Mouse (Mus musculus) limb, embryonic 11.5 days (tissue): ENCODE results near the gene Rdh19. TPM values are rescaled to one million over a fixed set of nuclear protein-coding genes. Genes with fewer than 3 reads are reported as not detected.
"Not testable (repeated sequence)": the region's sequence is repeated elsewhere in the genome, so short reads cannot be mapped to it uniquely, and the experiment has no call there.

ENCODE experiments used
- ATAC-seq: fragments of 200-750 bp; cut with Nextera tagmentation; 2 replicates; pipeline ENCODE4 v1.8.0; 2017; ENCODE audit warnings: low read depth; ENCODE audit not compliant: insufficient number of reproducible peaks, low FRiP score, low TSS enrichment
- DNase-seq: peaks from one replicate; pipeline ENCODE4 v3.0.0-alpha.2; 2015; ENCODE audit warnings: low spot score
- H3K27ac ChIP-seq: fragments of 300-500 bp; sonication (generic); replicated peaks from 2 replicates; pipeline ENCODE4 v1.5.1; 2014; ENCODE audit warnings: low read depth, mild to moderate bottlenecking, low read length
- H3K27me3 ChIP-seq: fragments of 300-500 bp; sonication (generic); 2 replicates; pipeline ENCODE4 v1.6.1; 2014; ENCODE audit warnings: mild to moderate bottlenecking, low read length, mixed read lengths; ENCODE audit not compliant: control insufficient read depth, insufficient read depth
- H3K36me3 ChIP-seq: fragments of 300-500 bp; sonication (generic); 2 replicates; pipeline ENCODE4 v1.6.1; 2014; ENCODE audit warnings: mild to moderate bottlenecking, low read length, moderate library complexity, mixed read lengths; ENCODE audit not compliant: control insufficient read depth, insufficient read depth
- H3K4me1 ChIP-seq: fragments of 300-500 bp; sonication (generic); 2 replicates; pipeline ENCODE4 v1.6.1; 2014; ENCODE audit warnings: low read length, mixed read lengths; ENCODE audit not compliant: control insufficient read depth, insufficient read depth
- H3K4me2 ChIP-seq: fragments of 300-500 bp; sonication (generic); 2 replicates; pipeline ENCODE4 v1.6.1; 2014; ENCODE audit warnings: low read depth, mild to moderate bottlenecking, moderate library complexity; ENCODE audit not compliant: severe bottlenecking
- H3K4me3 ChIP-seq: fragments of 300-500 bp; sonication (generic); 2 replicates; pipeline ENCODE4 v1.5.1; 2014; ENCODE audit warnings: low read depth, low read length
- H3K9ac ChIP-seq: fragments of 300-500 bp; sonication (generic); 2 replicates; pipeline ENCODE4 v1.6.1; 2014; ENCODE audit warnings: mild to moderate bottlenecking, low read length
- H3K9me3 ChIP-seq: fragments of 300-500 bp; sonication (generic); 2 replicates; pipeline ENCODE4 v1.6.1; 2016; ENCODE audit warnings: low read length; ENCODE audit not compliant: control insufficient read depth
- WGBS: fragments of 180-500 bp; shearing (Covaris S2); extraction: QIAGEN DNeasy Blood & Tissue Kit; methylation state at CpG from one replicate; pipeline ENCODE4 v1.1.7; 2014; 5-methylcytosine and 5-hydroxymethylcytosine counted together
- polyA plus RNA-seq: library from polyadenylated mRNA; unstranded; fragments of >200 nt; fragmentation: Nextera tagmentation; extraction: Ambion mirVana; gene quantifications from 2 replicates; pipeline ENCODE4 v1.2.1, GENCODE M21; 2014

Rdh19 gene
- polyA plus RNA-seq, 1 experiment from 2014 or later, result not detected

- DNase-seq (no peak), ATAC-seq (no peak)
- Histone ChIP-seq H3K27ac (no peak overlapping the region), H3K9me3 (no peaks in the 10 kb centered on the region), H3K4me3 (no peak overlapping the region), H3K4me2 (no peak overlapping the region), H3K36me3 (no peaks in the 10 kb centered on the region), H3K9ac (no peak overlapping the region), H3K4me1 (no peaks in the 10 kb centered on the region), H3K27me3 (no peaks in the 10 kb centered on the region)
- 74% methylated on average over 3 of the region's 3 CpGs for WGBS
Measured at GRCm38 (mm10) chr10:127829121-127829520, 20.6 kb upstream of the Rdh19 start.

GRCm38 (mm10) chr10:127834186-127834585, 15.5 kb upstream of the Rdh19 start:
- DNase-seq, H3K4me3 ChIP-seq, H3K36me3 ChIP-seq, ATAC-seq, H3K9me3 ChIP-seq, H3K27ac ChIP-seq, H3K9ac ChIP-seq, H3K27me3 ChIP-seq, H3K4me1 ChIP-seq, H3K4me2 ChIP-seq: not testable (repeated sequence)
- WGBS, result 96% methylated on average over 1 of the region's 1 CpGs

GRCm38 (mm10) chr10:127835292-127835691, 14.4 kb upstream of the Rdh19 start:
- no peaks in the 10 kb centered on the region for H3K36me3 ChIP-seq
- WGBS, result 91% methylated on average over 5 of the region's 5 CpGs
- H3K4me2 ChIP-seq, result no peak overlapping the region
- no peak overlapping the region for H3K4me3 ChIP-seq
- H3K27me3 ChIP-seq, result no peaks in the 10 kb centered on the region
- no peak for DNase-seq
- no peak overlapping the region for H3K9ac ChIP-seq
- no peak overlapping the region for H3K27ac ChIP-seq
- no peaks in the 10 kb centered on the region for H3K4me1 ChIP-seq
- no peak for ATAC-seq
- no peaks in the 10 kb centered on the region for H3K9me3 ChIP-seq

DNA sequence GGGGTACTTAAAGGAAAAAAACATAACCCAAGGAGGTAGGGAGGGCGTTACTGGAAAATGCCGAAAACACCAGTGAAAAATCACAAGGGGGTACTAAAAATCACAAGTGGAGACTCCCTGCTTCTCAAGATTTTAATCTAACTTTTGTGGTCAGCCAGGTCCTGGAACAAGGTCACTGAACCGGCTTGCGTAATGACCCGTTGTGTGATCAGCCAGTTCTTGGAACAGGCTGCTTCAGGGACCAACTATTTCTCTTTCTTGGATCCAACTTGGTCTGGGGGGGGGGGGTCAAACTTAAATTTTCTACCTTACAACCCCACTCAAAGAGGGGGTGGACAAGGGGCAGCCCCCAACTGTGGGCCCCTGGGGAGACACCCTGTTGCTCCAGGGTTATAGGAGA, 11.9 kb upstream of the Rdh19 start:
- H3K4me1 ChIP-seq, H3K9ac ChIP-seq, H3K36me3 ChIP-seq, DNase-seq, H3K4me3 ChIP-seq, ATAC-seq, H3K4me2 ChIP-seq, H3K27me3 ChIP-seq, H3K9me3 ChIP-seq, H3K27ac ChIP-seq: not testable (repeated sequence)
- WGBS, result 91% methylated on average over 5 of the region's 5 CpGs

- DNase-seq, result no peak
- Histone ChIP-seq H3K4me2 (no peak overlapping the region), H3K4me3 (no peak overlapping the region), H3K9ac (no peak overlapping the region), H3K9me3 (no peaks in the 10 kb centered on the region), H3K27ac (no peak overlapping the region), H3K36me3 (no peaks in the 10 kb centered on the region), H3K4me1 (no peaks in the 10 kb centered on the region), H3K27me3 (no peaks in the 10 kb centered on the region)
- ATAC-seq, result no peak
- 88% methylated on average over 2 of the region's 2 CpGs for WGBS
Measured at GRCm38 (mm10) chr10:127838539-127838938, 11.2 kb upstream of the Rdh19 start.

- H3K36me3 ChIP-seq, result no peaks in the 10 kb centered on the region
- no peak for DNase-seq
- no peak overlapping the region for H3K9ac ChIP-seq
- H3K4me1 ChIP-seq, result no peaks in the 10 kb centered on the region
- H3K4me3 ChIP-seq, result no peak overlapping the region
- no peaks in the 10 kb centered on the region for H3K27me3 ChIP-seq
- no peak overlapping the region for H3K4me2 ChIP-seq
- no peak overlapping the region for H3K27ac ChIP-seq
- no peaks in the 10 kb centered on the region for H3K9me3 ChIP-seq
- WGBS, result 76% methylated on average over 2 of the region's 2 CpGs
- ATAC-seq, result no peak
Measured at GRCm38 (mm10) chr10:127840776-127841175, 9.0 kb upstream of the Rdh19 start.

- H3K36me3 ChIP-seq, H3K4me2 ChIP-seq, H3K4me3 ChIP-seq, DNase-seq, ATAC-seq, H3K27me3 ChIP-seq, H3K27ac ChIP-seq, H3K9me3 ChIP-seq, H3K9ac ChIP-seq, H3K4me1 ChIP-seq: not testable (repeated sequence)
- WGBS, result 91% methylated on average over 5 of the region's 5 CpGs
Measured at GRCm38 (mm10) chr10:127845945-127846344, 3.8 kb upstream of the Rdh19 start.

DNA sequence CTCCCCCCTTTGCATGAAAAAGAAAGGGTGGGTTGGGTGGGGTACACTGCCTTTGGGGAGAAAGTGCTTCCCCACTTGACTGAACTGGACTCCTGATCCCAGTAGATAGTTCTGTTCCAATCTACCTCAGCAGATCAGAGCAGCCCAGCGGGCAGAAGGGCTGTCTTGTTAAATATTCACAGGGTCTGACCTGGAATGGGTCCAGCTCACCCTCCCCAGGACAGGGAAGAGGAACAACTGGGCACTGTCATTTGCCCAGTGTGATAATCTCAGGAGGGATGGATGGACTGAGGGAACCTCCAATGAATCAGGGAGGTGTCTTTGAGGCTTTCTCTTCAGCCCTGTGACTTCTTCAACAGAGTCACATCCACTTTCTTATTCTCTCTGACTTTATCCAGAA, 1.6 kb upstream of the Rdh19 start:
- DNase-seq (no peak), ATAC-seq (no peak)
- no peak overlapping the region for H3K27ac ChIP-seq
- H3K27me3 ChIP-seq, result no peaks in the 10 kb centered on the region
- no peaks in the 10 kb centered on the region for H3K4me1 ChIP-seq
- WGBS, result 77% methylated on average over 1 of the region's 1 CpGs
- H3K9ac ChIP-seq, result no peak overlapping the region
- no peak overlapping the region for H3K4me2 ChIP-seq
- H3K36me3 ChIP-seq, result no peaks in the 10 kb centered on the region
- H3K4me3 ChIP-seq, result no peak overlapping the region
- no peaks in the 10 kb centered on the region for H3K9me3 ChIP-seq

- Histone ChIP-seq H3K27me3 (no peaks in the 10 kb centered on the region), H3K27ac (no peak overlapping the region)
Measured at GRCm38 (mm10) chr10:127856376-127856775, 6.6 kb downstream of the Rdh19 start.

More at GRCm38 (mm10) chr10:127856376-127856775, 6.6 kb downstream of the Rdh19 start:
- Histone ChIP-seq H3K4me3 (no peak overlapping the region), H3K4me2 (no peak overlapping the region), H3K9ac (no peak overlapping the region), H3K4me1 (no peaks in the 10 kb centered on the region), H3K9me3 (no peaks in the 10 kb centered on the region), H3K36me3 (no peaks in the 10 kb centered on the region)
- ATAC-seq, result no peak
- no peak for DNase-seq
